Mouse (Mus musculus) fibroblast of lung, adult 2 months (primary cell): ENCODE data around the gene Ccdc171.
"Not testable (repeated sequence)": the region's sequence is repeated elsewhere in the genome, so short reads cannot be mapped to it uniquely, and the experiment has no call there.

Experiments
- DNase-seq: peaks from one replicate; pipeline ENCODE4 v3.0.0-alpha.2; 2011; ENCODE audit warnings: low read depth

Ccdc171 gene

GRCm38 (mm10) chr4:83525690-83526055 lies 328 bp downstream of the Ccdc171 start:
- no peak for DNase-seq

- no peak for DNase-seq
Observed at GRCm38 (mm10) chr4:83526270-83526987, 1.1 kb downstream of the Ccdc171 start.

GRCm38 (mm10) chr4:83526988-83527334 lies 1.6 kb downstream of the Ccdc171 start:
- DNase-seq, result no peak

- no peak for DNase-seq
Observed at GRCm38 (mm10) chr4:83527921-83528320, 2.6 kb downstream of the Ccdc171 start.

- DNase-seq, result not testable (repeated sequence)
Observed at GRCm38 (mm10) chr4:83530060-83530459, 4.7 kb downstream of the Ccdc171 start.

GRCm38 (mm10) chr4:83533168-83533911 lies 8.0 kb downstream of the Ccdc171 start:
- no peak for DNase-seq

- DNase-seq, result no peak
Observed at GRCm38 (mm10) chr4:83534024-83534423, 8.7 kb downstream of the Ccdc171 start.

GRCm38 (mm10) chr4:83549501-83549900 lies 24.2 kb downstream of the Ccdc171 start:
- DNase-seq, result no peak

- no peak for DNase-seq
Observed at GRCm38 (mm10) chr4:83567190-83568113, 42.1 kb downstream of the Ccdc171 start.

GRCm38 (mm10) chr4:83568145-83568544 lies 42.8 kb downstream of the Ccdc171 start:
- not testable (repeated sequence) for DNase-seq

- peak; percentile 27 for DNase-seq
Observed at GRCm38 (mm10) chr4:83570569-83570968, 45.2 kb downstream of the Ccdc171 start.

- no peak for DNase-seq
Observed at GRCm38 (mm10) chr4:83571033-83571432, 45.7 kb downstream of the Ccdc171 start.

GRCm38 (mm10) chr4:83572521-83572920 lies 47.2 kb downstream of the Ccdc171 start:
- no peak for DNase-seq

GRCm38 (mm10) chr4:83576315-83576714 lies 51.0 kb downstream of the Ccdc171 start:
- no peak for DNase-seq

- no peak for DNase-seq
Observed at GRCm38 (mm10) chr4:83580157-83580556, 54.8 kb downstream of the Ccdc171 start.

GRCm38 (mm10) chr4:83587563-83587962 lies 62.2 kb downstream of the Ccdc171 start:
- DNase-seq, result no peak

- no peak for DNase-seq
Observed at GRCm38 (mm10) chr4:83596486-83596885, 71.1 kb downstream of the Ccdc171 start.

GRCm38 (mm10) chr4:83611111-83611510 lies 85.8 kb downstream of the Ccdc171 start:
- DNase-seq, result no peak

GRCm38 (mm10) chr4:83623021-83623711 lies 97.8 kb downstream of the Ccdc171 start:
- not testable (repeated sequence) for DNase-seq

- no peak for DNase-seq
Observed at GRCm38 (mm10) chr4:83623732-83624131, 98.4 kb downstream of the Ccdc171 start.

- DNase-seq, result no peak
Observed at GRCm38 (mm10) chr4:83651453-83651852, 126.1 kb downstream of the Ccdc171 start.

- no peak for DNase-seq
Observed at GRCm38 (mm10) chr4:83655396-83655795, 130.1 kb downstream of the Ccdc171 start.
